Mouse (Mus musculus) gastrocnemius, postnatal 4 days (tissue): ENCODE results near the gene Cma2. TPM values are rescaled to one million over a fixed set of nuclear protein-coding genes. Genes with fewer than 3 reads are reported as not detected.
"Not testable (repeated sequence)": the region's sequence is repeated elsewhere in the genome, so short reads cannot be mapped to it uniquely, and the experiment has no call there.

Experiments
- DNase-seq, 2 experiments: peaks; one replicate each; pipeline ENCODE4 v3.0.0; 2021 to 2022; ENCODE audit warnings: low spot score in 2 of 2, mixed read lengths in 2 of 2
- long read RNA-seq, 2 experiments: library from polyadenylated mRNA; stranded (forward); transcript quantifications; one replicate each; pipeline ENCODE4 v2.0.0; 2021
- total RNA-seq, 2 experiments: library from RNA; stranded (reverse); gene quantifications; 2 replicates each; pipeline ENCODE4 v1.2.3; 2021

Cma2 gene
- total RNA-seq = 1 to 10 TPM; 3.7 to 4.2 TPM
- long read RNA-seq, experiment 1 = 0 reads
- long read RNA-seq, experiment 2 = 0 reads

DNA sequence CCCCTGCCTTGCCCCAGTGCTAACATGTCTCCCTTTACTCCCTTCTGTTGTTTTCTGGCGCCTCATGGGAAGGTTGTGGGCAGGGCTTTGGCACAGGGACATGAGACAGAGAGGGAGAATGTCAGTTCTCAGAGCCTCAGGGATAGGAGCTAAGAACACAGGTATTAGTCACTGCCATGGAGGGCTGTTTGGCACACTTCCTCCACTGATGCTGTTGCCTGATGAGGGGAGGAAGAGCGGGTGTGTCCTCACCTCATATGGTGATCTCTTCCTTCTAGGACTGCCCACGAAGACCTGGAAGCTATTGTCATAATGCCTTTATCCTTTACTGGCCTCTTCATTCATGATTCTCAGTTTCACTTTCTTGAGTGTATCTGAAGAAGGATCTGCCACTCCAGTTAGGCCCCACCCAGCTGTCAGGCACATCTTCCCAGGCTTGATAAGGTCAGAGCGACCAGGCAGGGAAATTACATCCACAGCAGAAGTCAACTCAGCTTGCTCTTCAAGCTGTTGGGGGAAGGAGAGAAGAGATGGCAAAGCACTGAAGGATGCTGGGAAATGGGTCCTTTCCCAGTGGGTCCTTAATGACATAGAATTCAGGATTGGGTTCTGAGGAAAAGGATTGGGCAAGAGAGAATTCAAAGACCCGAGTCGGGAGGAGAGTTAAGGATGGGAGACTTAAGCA, at the start of gene Cma2:
Gene Cma2 (plus strand): TSS at position 635 of the 685 bp plus-strand sequence.
- DNase-seq = no peak

DNA sequence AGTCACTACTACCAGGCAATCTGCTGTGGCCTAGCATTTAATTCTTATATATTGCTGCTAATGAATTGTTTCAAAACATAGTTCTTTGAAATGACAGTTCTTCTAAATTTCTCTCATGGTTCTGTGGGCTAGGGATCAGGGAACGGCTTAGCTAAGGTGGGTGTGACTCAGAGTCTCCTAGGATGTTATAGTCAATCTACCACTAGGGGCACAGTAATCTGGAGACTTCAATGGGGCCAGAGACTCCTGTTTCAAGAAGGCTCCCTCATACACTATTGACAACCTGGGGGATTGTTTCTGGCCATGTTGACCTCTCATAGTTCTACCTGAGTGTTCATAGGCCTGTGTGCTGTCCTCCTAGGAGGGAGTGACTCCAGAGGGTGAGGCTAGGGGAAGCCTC, 45.3 kb upstream of the Cma2 start:
- DNase-seq = no peak

DNA sequence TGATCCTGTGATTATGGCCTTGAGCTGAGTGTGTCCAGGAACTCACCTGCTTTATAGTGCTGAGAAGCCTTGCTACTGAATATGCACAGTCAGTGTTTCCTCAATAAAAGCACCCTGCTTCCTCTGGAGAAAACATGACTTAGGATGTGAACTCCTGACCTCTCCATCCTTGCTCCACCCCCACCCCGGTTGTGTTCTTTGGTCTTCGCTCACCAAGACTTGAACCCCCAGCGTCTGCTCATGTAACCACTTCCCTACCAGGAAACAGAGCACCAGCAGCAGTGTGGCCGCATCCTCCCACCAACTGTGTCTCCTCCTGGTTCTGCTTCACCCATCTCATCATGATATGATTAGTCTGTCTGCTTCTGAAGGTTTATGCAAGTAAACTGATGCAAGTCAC, 37.4 kb upstream of the Cma2 start:
- no peak for DNase-seq

DNA sequence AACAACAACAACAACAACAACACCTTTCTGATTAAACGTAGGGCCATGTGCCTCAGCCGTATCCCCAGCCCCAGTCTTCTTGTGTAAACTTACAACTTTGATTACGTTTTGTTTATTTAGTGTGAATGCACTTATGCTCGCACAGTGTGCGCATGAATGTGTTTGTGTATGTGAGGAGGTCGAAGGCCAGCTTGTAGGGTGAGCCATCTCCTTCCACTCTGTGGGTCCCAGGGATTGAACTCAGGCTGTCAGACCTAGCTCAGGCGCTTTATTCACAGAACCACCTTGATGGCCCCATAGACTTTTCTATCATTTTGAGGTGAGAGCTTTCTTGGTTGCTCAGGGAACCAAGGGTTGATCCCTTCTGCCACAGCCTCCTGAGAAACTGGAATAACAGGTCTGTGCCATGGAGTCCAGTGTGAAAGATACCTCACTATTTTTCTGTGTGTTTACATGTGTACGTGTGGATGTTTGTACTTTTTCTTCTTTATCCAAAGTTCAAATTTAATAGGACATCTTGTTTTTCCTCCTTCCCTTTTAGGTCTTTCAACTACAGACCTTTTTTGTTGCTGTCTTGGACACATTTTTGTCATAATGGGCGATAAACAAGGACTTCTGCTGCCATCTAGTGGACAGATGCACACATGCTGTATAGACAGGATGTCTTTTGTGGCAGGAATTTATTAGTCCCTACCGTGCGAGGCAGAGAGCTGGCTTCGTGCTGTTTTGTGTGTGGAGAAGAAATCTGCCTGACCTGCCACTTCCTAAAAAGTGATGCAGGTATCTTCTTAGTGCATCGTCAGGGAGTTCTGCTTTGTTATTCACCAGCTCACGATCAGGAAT, 32.3 kb upstream of the Cma2 start:
- DNase-seq = peak in 1 of 2 experiments; percentile 66

DNA sequence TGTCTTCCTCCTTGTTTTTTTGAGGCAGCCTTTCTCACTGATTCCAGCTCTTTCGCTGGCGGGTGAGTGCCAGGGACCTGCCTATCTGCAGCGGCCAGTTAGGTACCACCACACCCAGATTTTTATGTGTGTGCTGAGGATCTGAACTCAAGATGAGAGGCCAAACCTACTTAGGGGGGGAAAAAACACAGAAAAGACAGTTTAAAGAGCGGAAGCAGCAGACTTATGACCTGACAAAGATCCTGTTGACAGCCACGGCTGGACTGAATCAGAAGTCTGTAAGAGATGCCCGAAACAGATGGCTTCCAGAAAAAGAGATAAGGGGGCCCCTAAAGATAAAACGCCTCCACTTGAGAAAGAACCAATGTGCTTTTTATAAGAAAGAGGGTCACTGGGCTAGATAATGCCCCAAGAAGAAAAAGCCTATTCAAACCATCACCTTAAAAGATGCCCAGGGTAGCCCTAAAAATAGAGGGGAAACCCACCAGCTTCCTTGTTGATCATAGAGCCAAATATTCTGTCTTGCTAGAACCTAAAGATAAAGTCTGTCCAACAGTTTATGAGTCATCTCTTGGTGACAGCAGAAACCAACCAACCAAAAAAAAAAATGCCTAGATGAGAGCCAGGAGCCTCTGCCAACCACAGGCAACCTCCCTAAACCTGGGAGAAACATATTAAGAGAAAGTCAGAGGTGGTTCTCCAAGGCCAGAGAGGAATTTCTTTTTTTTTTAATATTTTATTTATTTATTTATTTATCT, 28.1 kb upstream of the Cma2 start:
- no peak for DNase-seq

DNA sequence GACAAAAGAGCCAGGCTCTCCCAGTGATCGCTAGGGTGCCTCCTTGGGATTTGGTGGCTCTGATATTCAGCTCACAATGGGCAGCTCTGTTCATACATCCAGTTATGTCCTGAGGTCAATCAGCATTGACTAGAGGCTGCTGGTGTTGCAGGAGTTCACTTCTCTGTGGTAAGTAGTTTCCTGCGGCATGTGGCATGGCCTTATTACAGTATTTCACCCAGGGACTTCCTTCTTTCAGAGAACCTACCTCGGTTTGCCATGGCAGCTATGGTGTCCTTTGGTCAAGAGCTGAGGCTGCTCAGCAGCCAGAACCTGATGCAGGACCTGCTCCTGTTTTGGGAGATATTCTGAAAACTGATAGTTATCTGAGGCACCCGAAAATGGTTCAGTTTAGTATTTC, 23.9 kb upstream of the Cma2 start:
- DNase-seq = no peak

DNA sequence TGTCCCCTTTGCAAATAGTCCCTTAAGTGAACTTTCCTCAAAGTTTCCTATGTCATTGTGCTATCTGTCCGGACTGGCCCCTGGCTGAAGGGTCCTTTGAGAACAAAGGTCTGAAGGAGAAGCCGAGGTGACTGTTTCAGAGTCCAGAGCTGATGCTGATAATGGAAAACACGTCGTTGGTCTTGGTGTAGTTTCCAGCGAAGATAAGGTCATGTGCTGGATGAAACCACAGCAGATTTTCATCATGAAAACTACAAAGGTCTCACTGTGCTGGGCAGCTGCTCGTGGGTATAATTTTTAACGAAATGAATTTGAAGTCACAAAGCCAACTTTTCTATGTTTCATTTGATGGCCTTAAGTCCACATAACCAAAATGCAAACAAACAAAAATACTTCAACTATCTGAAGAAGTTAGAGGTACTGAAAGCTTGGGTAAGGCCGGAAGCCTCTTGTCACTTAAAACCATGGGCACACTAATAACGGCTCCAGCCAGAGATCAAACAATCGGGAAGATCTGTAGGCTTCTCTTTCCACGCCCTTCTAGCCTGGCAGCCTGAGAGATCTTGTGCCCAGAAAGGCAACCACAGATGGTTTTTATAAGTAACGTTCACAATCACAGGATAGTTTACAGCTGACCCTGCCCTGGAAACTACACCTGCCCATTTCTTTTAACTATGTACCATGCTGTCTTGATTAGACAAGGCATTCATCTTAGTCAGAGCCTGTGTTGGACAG, 21.4 kb upstream of the Cma2 start:
- no peak for DNase-seq

DNA sequence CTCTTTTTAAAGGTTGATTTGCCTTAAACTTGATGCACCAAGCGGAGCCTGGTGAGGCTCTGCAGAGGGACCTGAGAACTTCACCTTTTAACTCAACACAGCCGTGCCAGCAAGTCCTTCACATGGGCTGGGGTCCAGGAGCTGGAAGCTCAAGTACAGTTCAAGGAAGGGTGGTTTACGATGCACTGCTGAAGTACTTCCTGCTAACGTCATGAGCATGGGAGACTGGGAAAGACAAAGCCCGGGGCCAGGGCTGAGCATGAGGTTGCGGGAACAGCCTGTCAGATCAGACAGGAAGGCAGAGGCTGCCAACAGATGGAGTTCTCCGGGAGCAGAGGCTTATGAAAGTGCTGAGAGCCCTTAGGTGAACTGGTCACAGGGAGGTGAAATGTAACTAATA, 17.2 kb upstream of the Cma2 start:
- no peak for DNase-seq

DNA sequence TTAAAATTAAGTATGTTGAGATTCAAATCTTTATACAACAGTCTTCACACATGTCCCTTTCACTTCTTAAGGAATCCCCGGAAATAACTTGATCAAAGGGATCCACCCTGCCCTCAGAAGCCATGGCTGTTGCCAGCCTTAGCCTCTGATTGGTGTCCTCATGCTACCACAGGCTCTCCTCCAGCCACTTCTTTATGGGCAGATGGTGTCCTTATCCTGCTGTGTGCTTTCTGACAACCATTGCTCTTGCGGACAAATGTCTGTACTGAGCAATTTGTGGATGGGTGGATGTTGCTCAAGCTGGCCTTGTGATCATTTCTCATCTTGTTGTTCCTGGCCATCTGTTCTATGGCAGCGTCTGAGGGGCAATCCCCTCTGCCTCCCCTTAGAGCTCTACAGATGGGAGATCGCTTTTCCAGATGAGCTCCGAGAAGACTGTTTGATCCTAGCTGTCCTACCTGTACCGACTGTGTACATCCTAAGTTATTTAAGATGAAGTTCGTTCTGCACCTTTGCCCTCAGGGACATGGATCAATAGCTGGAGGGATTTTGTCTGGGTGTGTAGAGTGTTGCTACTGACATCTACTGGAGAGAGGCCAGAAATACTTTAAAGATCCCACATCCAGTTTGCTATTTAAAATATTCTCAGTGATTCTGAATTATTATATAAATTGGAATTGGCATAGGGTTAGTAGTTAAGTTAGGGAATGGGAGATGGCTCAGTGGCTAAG, 10.5 kb upstream of the Cma2 start:
- no peak for DNase-seq

DNA sequence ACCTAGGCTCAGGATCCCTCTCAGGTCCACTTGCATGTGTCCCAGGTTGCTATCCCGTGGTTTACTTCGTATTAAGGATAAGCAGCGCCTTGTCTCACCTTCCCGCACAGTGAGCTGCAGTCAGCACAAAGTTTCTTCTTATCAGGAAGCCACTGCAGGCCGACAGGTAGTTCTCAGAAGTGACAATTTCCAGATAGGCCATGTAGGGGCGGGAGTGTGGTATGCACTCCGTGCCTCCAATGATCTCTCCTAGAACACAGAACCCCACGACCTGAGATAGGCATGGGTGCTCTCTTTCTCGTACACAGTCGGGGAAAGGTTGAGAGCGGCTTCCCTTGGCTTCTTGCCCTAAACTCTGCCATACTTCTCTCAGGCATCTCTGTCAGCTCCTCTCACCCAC, 7.2 kb upstream of the Cma2 start:
- no peak for DNase-seq

DNA sequence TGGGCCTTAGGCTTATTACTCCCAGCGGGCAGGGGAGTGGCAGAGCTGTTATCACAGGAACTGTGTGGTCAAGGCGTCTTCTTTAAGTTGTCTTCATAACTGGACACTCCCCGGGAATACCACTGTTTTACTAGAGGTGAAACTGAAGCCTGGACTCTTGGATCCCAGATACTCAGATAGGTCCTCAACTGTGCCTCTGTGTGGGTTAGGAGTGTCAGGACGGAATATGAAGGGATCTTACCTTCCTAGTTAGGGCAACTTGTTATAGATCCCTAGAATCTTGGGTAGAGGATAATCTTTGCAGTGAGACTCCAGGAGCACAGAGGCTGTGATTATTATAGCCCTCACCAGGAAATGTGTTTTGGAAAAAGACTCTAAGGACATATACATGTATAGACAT, 6.2 kb upstream of the Cma2 start, which contains the start of gene Cma1:
Gene Cma1 (minus strand): TSS at position 101 of the 400 bp plus-strand sequence.
- DNase-seq = no peak

DNA sequence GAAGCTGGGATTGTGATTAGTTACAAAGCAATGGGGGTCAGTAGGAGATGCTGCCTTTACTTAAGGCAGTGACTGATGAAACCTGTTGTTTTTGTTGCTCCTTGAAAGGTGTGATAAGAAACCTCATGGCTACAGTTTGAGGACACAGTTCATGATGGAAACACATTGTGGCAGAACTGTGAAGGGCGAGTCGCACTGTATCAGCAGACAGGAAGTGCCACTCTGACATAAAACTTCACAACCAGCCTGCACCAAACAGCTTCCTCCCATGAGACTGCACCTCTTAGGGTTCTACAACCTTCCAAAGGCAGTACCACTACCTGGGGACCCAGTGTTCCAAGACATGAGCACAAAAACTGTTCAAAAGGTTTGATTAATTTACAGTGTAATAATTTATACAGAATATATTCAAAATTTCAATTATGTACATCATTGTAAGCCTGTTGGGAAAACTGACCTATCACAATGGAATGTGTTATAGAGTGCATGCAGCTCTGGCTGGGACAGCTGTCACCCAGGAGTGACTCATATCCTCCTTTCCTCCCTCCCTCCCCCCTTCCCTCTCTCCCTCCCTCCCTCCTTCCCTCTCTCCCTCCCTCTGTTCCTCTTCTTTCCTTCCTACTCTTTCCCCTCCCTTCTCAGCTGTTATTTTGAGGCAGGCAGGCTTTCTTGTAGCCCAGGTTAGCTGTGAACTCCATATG, 4.4 kb upstream of the Cma2 start:
- DNase-seq = no peak

DNA sequence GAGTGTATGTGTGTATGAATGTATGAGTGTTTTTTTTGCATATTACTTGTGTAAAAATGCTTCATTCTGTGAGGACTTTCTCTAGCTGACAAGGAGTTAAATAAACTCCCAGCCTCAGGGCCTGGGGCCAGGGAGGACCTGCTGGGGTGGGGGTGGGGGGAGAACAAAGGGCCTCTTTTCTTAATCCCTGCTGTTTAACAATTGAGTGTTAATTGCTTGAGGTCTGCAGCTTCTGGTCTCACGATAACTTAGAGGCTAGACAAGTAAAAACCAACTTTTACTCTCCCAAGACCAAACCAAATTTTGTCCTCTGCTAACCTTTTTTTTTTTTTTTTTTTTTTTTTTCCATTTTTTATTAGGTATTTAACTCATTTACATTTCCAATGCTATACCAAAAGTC, 12.5 kb downstream of the Cma2 start:
- DNase-seq = no peak

DNA sequence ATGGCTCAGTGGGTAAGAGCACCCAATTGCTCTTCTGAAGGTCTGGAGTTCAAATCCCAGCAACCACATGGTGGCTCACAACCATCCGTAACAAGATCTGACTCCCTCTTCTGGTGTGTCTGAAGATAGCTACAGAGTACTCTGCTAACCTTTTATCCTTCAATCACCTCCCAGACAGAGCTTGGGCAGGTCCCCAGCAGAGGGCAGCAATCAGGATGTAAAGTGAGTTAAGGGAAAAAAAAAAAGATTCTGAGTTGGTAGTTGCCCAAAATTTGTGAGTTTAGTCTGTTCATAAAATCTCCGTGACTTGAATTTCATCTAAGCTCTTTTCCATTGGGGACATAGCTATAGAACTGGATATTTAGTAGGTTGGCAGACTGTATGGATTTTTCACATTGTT, 13.1 kb downstream of the Cma2 start:
- not testable (repeated sequence) for DNase-seq

DNA sequence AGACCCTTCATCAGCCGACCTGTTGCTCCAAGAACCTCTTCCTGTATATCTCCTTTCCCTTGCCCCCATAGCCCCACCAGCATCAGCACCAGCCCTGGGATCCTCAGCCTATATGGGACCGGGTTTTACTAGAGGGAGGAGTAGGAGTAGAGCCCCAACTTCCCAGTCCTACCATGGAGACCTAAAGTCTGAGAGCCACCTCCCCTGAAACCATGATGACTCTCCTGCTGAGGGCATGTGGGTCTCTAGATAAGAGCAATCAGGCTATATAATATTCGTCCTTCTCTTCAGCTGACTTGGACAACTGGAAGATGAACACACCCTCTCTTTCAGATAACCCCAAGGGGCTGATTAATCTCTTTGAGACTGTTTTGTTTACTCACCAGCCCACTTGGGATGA, 36.7 kb downstream of the Cma2 start:
- not testable (repeated sequence) for DNase-seq

DNA sequence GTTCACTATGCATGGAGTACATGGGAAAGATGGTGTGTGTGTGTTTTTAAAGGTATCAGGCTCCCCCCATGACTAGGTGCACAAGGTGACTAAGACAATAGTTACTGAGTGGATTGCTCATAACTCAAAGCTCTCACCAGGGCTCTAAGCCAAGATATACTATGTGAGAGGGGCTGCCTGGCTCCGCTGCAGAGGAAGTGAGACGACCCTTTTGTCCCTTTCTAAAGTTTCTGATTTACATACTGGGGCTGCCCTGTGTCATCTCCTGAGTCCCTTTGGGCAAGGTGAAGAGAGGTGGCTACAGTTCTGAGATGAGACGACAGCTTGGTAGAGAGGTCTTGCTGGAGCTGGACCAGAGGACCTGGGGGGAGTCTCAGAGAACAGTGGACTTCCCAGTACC, 62.4 kb downstream of the Cma2 start:
- no peak for DNase-seq

DNA sequence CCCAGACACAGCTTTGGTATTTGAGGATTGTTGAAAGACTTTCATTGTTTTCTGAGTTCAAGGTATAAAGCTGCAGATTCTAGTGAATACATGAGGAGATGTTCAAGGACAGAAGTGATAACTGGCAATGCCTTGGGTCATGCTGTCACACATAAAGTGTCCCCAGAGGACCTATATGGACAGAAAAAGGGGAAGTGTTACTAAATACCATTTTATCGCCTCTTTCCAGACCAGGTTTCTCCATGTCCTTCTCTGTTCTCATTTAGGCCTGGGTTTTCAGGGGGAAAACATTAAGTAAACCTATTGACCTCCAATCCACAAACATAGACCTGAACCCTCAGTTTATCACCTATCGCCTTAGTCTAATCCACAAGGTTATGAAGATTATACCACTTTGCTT, 63.1 kb downstream of the Cma2 start:
- no peak for DNase-seq

DNA sequence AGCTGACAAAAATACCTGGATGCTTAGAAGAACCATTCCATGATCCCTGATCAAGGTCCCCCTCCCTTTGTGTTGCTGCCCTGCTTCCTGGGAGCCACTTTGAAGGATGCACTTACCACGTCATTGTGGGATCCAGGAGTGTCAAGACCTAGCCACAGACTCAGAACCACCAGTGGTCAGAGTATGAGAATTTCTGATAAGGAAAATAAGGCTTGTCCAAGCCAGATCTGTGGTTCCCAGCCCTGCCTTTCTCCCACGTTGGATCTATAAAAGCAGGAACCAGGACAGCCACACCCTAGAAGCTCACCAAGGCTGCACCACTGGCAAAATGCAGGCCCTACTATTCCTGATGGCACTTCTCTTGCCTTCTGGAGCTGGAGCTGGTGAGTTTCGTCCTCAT, 66.9 kb downstream of the Cma2 start, which contains the start of gene Mcpt1:
Gene Mcpt1 (plus strand): TSS at position 301 of the 400 bp plus-strand sequence.
- DNase-seq = not testable (repeated sequence)

DNA sequence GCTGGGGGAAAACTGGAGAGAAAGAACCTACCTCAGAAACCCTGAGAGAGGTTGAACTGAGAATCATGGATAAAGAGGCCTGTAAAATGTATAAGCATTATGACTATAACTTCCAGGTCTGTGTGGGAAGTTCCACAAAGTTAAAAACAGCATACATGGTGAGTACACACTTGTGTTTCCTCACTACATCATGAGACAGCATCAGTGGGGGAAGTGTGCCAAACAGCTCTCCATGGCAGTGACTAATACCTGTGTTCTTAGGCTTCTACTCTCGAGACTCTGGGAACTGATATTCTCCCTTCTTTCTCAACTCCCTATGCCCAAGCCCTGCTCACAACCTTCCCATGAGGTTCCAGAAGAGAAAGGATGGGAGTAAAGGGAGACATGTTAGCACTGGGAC, 68.7 kb downstream of the Cma2 start:
- DNase-seq = no peak

DNA sequence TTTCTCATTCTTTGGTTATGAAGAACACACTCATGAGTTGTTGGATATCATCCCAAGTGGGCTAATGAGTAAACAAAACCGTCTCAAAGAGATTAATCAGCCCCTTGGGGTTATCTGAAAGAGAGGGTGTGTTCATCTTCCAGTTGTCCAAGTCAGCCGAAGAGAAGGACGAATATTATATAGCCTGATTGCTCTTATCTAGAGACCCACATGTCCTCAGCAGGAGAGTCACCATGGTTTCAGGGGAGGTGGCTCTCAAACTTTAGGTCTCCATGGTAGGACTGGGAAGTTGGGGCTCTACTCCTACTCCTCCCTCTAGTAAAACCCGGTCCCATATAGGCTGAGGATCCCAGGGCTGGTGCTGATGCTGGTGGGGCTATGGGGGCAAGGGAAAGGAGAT, 70.5 kb downstream of the Cma2 start:
- not testable (repeated sequence) for DNase-seq
